Mouse (Mus musculus): Measurements from ENCODE around the gene Slc38a8. TPM values are rescaled to one million over a fixed set of nuclear protein-coding genes. Genes with fewer than 3 reads are reported as not detected.

Slc38a8 gene
- total and polyA plus RNA-seq, 2 experiments from 2014 or later, result not detected

DNA sequence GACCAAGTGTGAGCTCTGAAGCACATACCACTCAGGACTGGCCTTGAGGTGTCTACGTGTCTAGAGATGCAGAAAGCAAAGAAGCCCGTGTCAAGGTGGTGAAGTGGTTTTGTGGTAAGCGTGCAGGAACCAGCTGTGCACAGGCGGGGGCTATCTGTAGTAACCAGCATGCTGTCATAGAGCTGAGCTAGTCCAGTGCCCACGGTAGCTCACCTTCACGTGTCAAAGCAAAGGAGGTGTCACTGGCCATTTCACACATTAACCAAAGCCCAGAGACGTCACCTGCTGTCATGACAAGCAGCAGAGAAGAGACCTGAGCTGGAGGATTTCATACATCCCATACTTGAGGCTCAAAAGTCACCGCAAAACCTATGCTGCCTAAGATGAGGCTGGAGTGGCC is 4.6 kb upstream of the Slc38a8 start:
- DNase-seq (ENCODE audit: low spot score), result no peak
- Histone ChIP-seq H3K27ac (ENCODE audit: low read depth) (no peak overlapping the region), H3K4me3 (ENCODE audit: low read depth, low read length) (no peak overlapping the region), H3K9ac (replicated peaks; ENCODE audit: low read depth, low read length) (no peak overlapping the region), H3K4me2 (ENCODE audit: low read depth, low read length) (no peak overlapping the region), H3K27me3 (ENCODE audit: control insufficient read depth, insufficient read depth, low read length) (no peaks in the 10 kb centered on the region), H3K9me3 (replicated peaks; ENCODE audit: control insufficient read depth, low read length) (no peaks in the 10 kb centered on the region), H3K36me3 (replicated peaks; ENCODE audit: control insufficient read depth, insufficient read depth, low read length) (peaks cover 49% of the 10 kb centered on the region), H3K4me1 (ENCODE audit: control insufficient read depth, insufficient read depth) (no peaks in the 10 kb centered on the region)
- WGBS, result 72% methylated on average over 8 of the region's 8 CpGs
- no peak for TF ChIP-seq EP300 (IDR thresholded peaks at IDR 0.05; ENCODE audit: low read depth)
- TF ChIP-seq CTCF (IDR thresholded peaks at IDR 0.05; ENCODE audit: low read depth), result no peak
- ATAC-seq (ENCODE audit: insufficient read depth, low read depth), result no peak

DNA sequence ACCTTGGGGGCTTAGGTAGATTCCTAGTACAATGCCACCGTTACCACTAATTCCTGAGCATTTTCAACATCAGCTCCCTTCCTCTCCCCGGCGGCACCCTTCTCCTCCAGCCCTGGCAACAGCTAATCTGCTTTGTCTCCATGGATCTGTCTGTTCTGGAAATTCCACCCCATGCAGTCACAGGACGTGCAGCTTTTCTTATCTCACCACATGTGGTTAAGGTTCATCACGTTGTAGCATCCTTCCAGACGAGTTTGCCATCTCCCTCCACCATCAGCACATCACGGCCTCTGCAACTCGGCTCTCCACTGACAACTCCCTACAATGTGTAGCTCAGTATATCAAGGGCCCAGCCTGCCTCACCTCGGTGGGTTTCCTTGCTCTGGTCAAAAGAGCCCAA is 4.0 kb upstream of the Slc38a8 start:
- WGBS, result 40% methylated on average over 9 of the region's 9 CpGs
- no peak for ATAC-seq (ENCODE audit: insufficient read depth, low read depth)
- Histone ChIP-seq H3K27me3 (ENCODE audit: control insufficient read depth, insufficient read depth, low read length) (no peaks in the 10 kb centered on the region), H3K36me3 (replicated peaks; ENCODE audit: control insufficient read depth, insufficient read depth, low read length) (peaks cover 44% of the 10 kb centered on the region), H3K4me1 (ENCODE audit: control insufficient read depth, insufficient read depth) (no peaks in the 10 kb centered on the region), H3K27ac (ENCODE audit: low read depth) (no peak overlapping the region), H3K9me3 (replicated peaks; ENCODE audit: control insufficient read depth, low read length) (no peaks in the 10 kb centered on the region), H3K4me2 (ENCODE audit: low read depth, low read length) (no peak overlapping the region), H3K4me3 (ENCODE audit: low read depth, low read length) (no peak overlapping the region), H3K9ac (replicated peaks; ENCODE audit: low read depth, low read length) (no peak overlapping the region)
- no peak for DNase-seq (ENCODE audit: low spot score)
- TF ChIP-seq CTCF (IDR thresholded peaks at IDR 0.05; ENCODE audit: low read depth), result no peak
- TF ChIP-seq EP300 (IDR thresholded peaks at IDR 0.05; ENCODE audit: low read depth), result no peak

DNA sequence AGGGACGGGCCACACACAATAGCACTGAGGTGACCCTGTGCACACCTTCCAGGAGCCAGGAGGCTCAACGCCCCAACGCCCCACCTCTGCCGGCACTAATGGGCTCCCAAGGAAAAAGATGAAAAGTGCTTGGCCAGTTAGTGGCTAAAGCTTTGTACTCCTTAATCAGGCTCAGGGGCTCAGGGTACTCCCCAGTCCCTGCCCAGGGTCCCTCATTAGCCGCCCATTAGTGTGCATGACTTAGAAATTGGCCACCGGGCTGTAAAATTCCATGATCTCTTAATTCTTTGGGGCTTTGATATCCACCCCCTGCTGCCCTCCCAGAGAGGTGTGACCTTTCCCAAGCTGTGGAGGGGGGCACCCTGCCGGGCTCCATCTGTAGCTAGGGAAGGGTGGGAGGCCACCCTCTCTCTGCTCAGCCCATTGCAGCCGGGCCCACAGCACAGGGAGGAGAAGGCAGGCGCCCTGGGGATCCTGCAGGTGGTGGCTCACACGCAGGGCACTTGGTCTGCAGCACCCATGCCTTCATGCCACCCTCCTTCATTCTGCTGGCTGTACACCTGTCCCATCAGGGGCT is 1.8 kb upstream of the Slc38a8 start:
- TF ChIP-seq EP300 (IDR thresholded peaks at IDR 0.05; ENCODE audit: low read depth) (no peak), CTCF (IDR thresholded peaks at IDR 0.05; ENCODE audit: low read depth) (no peak)

DNA sequence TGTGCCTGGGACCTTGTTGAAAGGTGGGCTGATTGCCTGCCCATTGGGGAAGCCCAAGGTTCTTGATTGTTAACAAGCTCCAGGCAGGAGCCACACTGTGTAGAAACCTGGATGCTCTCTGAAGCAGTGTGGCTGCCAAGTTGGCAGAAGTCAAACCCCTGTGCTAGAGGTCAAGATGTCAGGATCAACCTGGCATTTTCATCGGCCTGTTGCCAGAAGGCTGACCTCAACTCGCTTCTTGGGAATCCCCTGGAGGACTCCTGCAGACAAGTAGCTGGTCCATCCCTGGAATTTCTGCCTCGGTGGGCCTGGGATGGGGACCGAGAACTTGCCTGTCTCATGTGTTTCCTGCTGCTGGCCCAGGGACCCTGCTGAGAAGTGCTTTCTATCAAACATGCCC is 613 bp upstream of the Slc38a8 start:
- no peak for ATAC-seq (ENCODE audit: insufficient read depth, low read depth)
- H3K4me1 ChIP-seq (ENCODE audit: control insufficient read depth, insufficient read depth), result no peaks in the 10 kb centered on the region
- WGBS, result 39% methylated on average over 4 of the region's 4 CpGs
- H3K27me3 ChIP-seq (ENCODE audit: control insufficient read depth, insufficient read depth, low read length), result 0 out of 2 replicates have a peak, but pooled peaks cover 5% of the 10 kb centered on the region
- DNase-seq (ENCODE audit: low spot score), result no peak
- peaks cover 10% of the 10 kb centered on the region for H3K36me3 ChIP-seq (replicated peaks; ENCODE audit: control insufficient read depth, insufficient read depth, low read length)
- H3K27ac ChIP-seq (ENCODE audit: low read depth), result no peak overlapping the region
- H3K9me3 ChIP-seq (replicated peaks; ENCODE audit: control insufficient read depth, low read length), result no peaks in the 10 kb centered on the region
- TF ChIP-seq CTCF (IDR thresholded peaks at IDR 0.05; ENCODE audit: low read depth) (no peak), EP300 (IDR thresholded peaks at IDR 0.05; ENCODE audit: low read depth) (no peak)
- H3K4me2 ChIP-seq (ENCODE audit: low read depth, low read length), result no peak overlapping the region
- no peak overlapping the region for H3K9ac ChIP-seq (replicated peaks; ENCODE audit: low read depth, low read length)
- H3K4me3 ChIP-seq (ENCODE audit: low read depth, low read length), result no peak overlapping the region

More for the DNA sequence above, 1.8 kb upstream of the Slc38a8 start:
- WGBS, result 64% methylated on average over 10 of the region's 10 CpGs
- peaks cover 22% of the 10 kb centered on the region for H3K36me3 ChIP-seq (replicated peaks; ENCODE audit: control insufficient read depth, insufficient read depth, low read length)
- ATAC-seq (ENCODE audit: insufficient read depth, low read depth) (no peak), DNase-seq (ENCODE audit: low spot score) (no peak)
- H3K27me3 ChIP-seq (ENCODE audit: control insufficient read depth, insufficient read depth, low read length), result no peaks in the 10 kb centered on the region
- H3K4me3 ChIP-seq (ENCODE audit: low read depth, low read length), result no peak overlapping the region
- H3K9me3 ChIP-seq (replicated peaks; ENCODE audit: control insufficient read depth, low read length), result no peaks in the 10 kb centered on the region
- H3K9ac ChIP-seq (replicated peaks; ENCODE audit: low read depth, low read length), result no peak overlapping the region
- H3K4me1 ChIP-seq (ENCODE audit: control insufficient read depth, insufficient read depth), result no peaks in the 10 kb centered on the region
- H3K4me2 ChIP-seq (ENCODE audit: low read depth, low read length), result no peak overlapping the region
- no peak overlapping the region for H3K27ac ChIP-seq (ENCODE audit: low read depth)

DNA sequence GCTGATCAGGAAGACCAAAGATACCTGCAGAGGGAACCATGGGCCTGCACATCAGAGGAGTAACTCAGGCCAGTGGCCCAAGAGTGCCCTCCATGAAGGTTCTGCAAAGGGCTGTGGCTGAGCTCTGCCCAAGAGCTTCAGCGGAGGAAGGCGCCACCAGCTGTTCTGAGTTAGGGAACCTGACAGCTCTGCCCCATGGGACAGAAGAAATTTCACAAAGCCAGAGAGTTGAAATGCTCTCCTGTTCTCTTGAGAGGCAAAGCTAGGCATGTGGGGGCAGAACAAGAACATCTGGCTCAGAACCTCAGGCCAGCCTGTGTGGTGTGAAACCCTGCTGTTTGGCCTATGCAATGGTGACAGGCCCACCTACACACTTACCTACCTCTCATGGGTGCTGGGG is 1.7 kb downstream of the Slc38a8 start:
- Histone ChIP-seq H3K9me3 (replicated peaks; ENCODE audit: control insufficient read depth, low read length) (no peaks in the 10 kb centered on the region), H3K4me1 (ENCODE audit: control insufficient read depth, insufficient read depth) (no peaks in the 10 kb centered on the region), H3K27ac (ENCODE audit: low read depth) (no peak overlapping the region), H3K9ac (replicated peaks; ENCODE audit: low read depth, low read length) (no peak overlapping the region), H3K4me2 (ENCODE audit: low read depth, low read length) (no peak overlapping the region), H3K4me3 (ENCODE audit: low read depth, low read length) (no peak overlapping the region), H3K36me3 (replicated peaks; ENCODE audit: control insufficient read depth, insufficient read depth, low read length) (no peaks in the 10 kb centered on the region), H3K27me3 (ENCODE audit: control insufficient read depth, insufficient read depth, low read length) (peaks cover 17% of the 10 kb centered on the region; the same call in 1 of the 2 replicates)
- DNase-seq (ENCODE audit: low spot score) (no peak), ATAC-seq (ENCODE audit: insufficient read depth, low read depth) (no peak)
- WGBS, result 86% methylated on average over 2 of the region's 2 CpGs
- TF ChIP-seq EP300 (IDR thresholded peaks at IDR 0.05; ENCODE audit: low read depth) (no peak), CTCF (IDR thresholded peaks at IDR 0.05; ENCODE audit: low read depth) (no peak)

DNA sequence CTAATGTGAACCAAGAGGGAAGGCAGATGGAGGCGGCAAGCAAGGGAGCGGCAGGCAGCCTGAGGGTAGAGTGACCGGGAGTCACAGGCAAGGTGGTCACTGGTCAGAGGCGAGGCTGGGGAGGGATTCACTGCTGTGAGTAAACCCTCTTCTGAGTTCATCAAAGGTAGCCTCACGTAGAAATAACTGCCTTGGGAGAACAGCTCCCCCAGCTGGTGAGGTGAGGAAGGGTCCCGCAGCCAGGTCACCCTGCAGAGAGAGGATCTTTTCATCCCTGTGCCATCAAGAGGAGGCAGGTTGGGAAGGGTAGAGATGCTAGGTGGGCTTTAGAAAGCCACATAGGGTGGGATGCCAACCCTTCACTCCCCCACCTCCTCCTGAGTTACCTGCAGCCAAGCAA is 4.7 kb downstream of the Slc38a8 start:
- Histone ChIP-seq H3K4me2 (ENCODE audit: low read depth, low read length) (no peak overlapping the region), H3K9me3 (replicated peaks; ENCODE audit: control insufficient read depth, low read length) (no peaks in the 10 kb centered on the region), H3K36me3 (replicated peaks; ENCODE audit: control insufficient read depth, insufficient read depth, low read length) (no peaks in the 10 kb centered on the region), H3K27ac (ENCODE audit: low read depth) (no peak overlapping the region), H3K9ac (replicated peaks; ENCODE audit: low read depth, low read length) (no peak overlapping the region), H3K4me3 (ENCODE audit: low read depth, low read length) (no peak overlapping the region), H3K4me1 (ENCODE audit: control insufficient read depth, insufficient read depth) (no peaks in the 10 kb centered on the region), H3K27me3 (ENCODE audit: control insufficient read depth, insufficient read depth, low read length) (peaks cover 39% of the 10 kb centered on the region)
- ATAC-seq (ENCODE audit: insufficient read depth, low read depth) (peak; percentile 40; the same call in 1 of the 2 replicates), DNase-seq (ENCODE audit: low spot score) (peak; percentile 25)
- 21% methylated on average over 6 of the region's 6 CpGs for WGBS
- peak; percentile 66 for TF ChIP-seq CTCF (IDR thresholded peaks at IDR 0.05; ENCODE audit: low read depth)
- TF ChIP-seq EP300 (IDR thresholded peaks at IDR 0.05; ENCODE audit: low read depth), result no peak
